Mouse (Mus musculus) layer of hippocampus, adult 9-10 months (tissue): ENCODE data around the gene Gpatch1.

Experiments
- DNase-seq: peaks from one replicate; pipeline ENCODE4 v3.0.0; 2022; ENCODE audit warnings: low spot score

Gpatch1 gene

GRCm38 (mm10) chr7:35234361-35235245 lies 83.6 kb downstream of the Gpatch1 start:
- DNase-seq: peak; percentile 100

DNA sequence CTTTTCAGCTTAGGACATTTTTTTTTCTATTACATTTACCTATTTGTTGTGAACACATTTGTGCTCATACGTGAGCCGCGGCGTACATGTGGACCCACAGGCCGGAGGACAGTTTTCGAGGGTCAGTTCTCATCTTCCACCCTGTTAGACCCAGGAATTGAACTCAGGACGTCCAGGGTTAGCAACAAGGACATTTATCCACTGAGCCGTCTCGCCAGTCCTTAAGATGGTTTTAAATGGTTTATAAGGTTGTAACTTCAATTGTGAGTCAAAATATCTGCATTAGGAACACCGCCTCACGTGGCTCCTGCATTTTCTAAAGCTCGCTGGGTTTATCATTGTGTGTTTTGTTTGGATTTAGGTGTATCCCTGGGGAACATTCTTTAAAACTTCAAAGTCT lies 84.4 kb downstream of the Gpatch1 start:
- no peak for DNase-seq

DNA sequence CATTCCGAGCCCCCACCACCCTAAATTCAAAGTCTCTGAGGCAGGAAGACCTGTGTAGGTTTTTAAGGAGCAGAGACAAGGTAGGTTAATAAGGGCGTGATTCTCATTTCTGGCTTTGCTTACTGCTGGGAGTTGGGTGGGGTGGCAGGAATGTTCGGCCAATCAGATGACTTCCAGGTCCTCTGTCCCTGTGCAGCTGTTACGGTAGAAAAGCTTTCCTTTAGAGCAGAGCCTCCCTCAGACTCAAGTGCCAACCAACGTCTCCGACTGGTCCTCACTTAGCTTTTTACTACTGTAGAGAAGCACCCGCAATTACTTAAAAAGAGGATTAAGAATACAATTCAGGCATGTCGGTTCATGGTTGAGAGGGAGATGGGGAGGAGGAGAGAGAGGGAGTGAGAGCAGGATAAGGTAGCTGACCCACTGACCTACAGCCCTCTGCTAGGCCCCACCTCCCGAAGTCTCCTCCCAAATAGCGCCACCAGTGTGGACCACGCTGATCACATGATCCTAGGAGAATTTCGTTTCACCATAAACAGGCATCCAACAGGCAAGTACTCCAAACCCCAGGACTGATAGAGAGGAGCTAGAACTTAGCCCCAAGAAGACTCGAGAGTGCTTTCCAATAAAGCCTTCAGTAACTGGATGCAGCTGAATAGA lies 85.3 kb downstream of the Gpatch1 start:
- DNase-seq: no peak

DNA sequence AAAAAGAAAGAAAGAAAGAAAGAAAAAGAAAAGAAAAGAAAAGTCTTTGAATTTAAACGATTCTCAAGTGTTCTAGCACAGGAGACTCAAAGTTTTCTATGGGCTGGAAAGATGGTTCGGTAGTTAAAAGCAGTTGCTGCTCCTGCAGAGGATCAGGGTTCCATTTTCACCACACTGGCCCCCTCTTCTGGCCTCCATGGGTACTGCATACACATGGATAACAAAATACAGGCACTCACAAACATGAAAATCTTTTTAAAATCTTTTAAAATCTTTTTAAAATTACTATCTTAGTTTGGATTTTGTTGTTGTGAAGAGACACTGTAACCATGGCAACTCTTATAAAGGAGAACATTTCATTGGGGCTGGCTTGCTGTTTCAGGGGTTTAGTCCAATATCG lies 87.9 kb downstream of the Gpatch1 start:
- no peak for DNase-seq
